Mouse (Mus musculus): Measurements from ENCODE around the gene Msh3. TPM values are rescaled to one million over a fixed set of nuclear protein-coding genes. Genes with fewer than 3 reads are reported as not detected.
"Not testable (repeated sequence)": the region's sequence is repeated elsewhere in the genome, so short reads cannot be mapped to it uniquely, and the experiment has no call there.

Msh3 gene
- polyA plus RNA-seq, 1 experiment from 2014 or later: 43.8 TPM

DNA sequence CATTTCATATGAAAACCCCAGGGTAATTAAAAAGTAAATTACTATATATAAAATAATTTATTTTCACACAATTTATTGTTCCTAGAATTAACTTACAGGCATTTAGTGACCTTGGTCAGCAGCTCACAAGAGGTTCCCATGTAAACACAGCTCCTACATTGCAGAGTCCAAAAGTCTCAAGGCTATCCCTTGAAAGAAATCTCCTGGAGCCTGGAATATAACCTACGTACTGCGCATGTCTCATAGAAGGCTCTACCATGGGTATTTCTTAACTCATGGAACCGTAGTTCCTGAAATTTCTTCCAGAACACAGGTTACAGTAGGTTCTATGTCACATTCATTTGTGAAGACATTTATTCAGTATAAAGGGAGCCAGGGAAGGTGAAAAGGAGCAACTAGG lies 131.2 kb downstream of the Msh3 start:
- Histone ChIP-seq H3K4me3 (ENCODE audit: low read depth, low read length) (no peak overlapping the region), H3K4me1 (replicated peaks; ENCODE audit: control insufficient read depth, insufficient read depth, low read length) (no peaks in the 10 kb centered on the region), H3K9me3 (ENCODE audit: control insufficient read depth, low read length) (no peaks in the 10 kb centered on the region), H3K27me3 (ENCODE audit: control insufficient read depth, insufficient read depth, low read length) (no peaks in the 10 kb centered on the region), H3K9ac (ENCODE audit: low read length) (no peak overlapping the region), H3K36me3 (ENCODE audit: control insufficient read depth, insufficient read depth, low read length) (no peaks in the 10 kb centered on the region), H3K27ac (ENCODE audit: low read depth, low read length) (no peak overlapping the region), H3K4me2 (ENCODE audit: low read depth, low read length, severe bottlenecking) (no peak overlapping the region)
- 97% methylated on average over 3 of the region's 3 CpGs for WGBS
- no peak for ATAC-seq (replicated peaks; ENCODE audit: low FRiP score)
- no peak for DNase-seq (ENCODE audit: low spot score)

DNA sequence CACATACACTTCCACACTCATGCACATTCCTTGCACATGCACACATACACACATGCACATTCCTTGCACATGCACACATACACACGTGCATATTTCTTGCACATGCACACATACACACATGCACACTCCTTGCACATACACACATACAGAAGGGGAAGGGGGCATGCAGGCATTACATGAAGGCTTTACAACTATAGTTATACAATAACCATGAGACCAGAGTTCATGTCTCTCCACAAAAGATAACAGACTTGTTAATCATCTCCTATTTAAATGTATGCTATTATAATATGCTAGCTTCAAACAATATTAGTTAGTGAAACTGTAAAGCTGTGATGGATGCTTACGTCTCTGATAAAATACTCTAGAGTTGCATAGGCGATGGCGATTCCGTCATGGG lies 132.0 kb downstream of the Msh3 start:
- Histone ChIP-seq H3K36me3 (ENCODE audit: control insufficient read depth, insufficient read depth, low read length) (no peaks in the 10 kb centered on the region), H3K27ac (ENCODE audit: low read depth, low read length) (no peak overlapping the region), H3K27me3 (ENCODE audit: control insufficient read depth, insufficient read depth, low read length) (no peaks in the 10 kb centered on the region), H3K4me1 (replicated peaks; ENCODE audit: control insufficient read depth, insufficient read depth, low read length) (no peaks in the 10 kb centered on the region), H3K9me3 (ENCODE audit: control insufficient read depth, low read length) (no peaks in the 10 kb centered on the region), H3K4me2 (ENCODE audit: low read depth, low read length, severe bottlenecking) (no peak overlapping the region), H3K4me3 (ENCODE audit: low read depth, low read length) (no peak overlapping the region), H3K9ac (ENCODE audit: low read length) (no peak overlapping the region)
- DNase-seq (ENCODE audit: low spot score) (no peak), ATAC-seq (replicated peaks; ENCODE audit: low FRiP score) (no peak)
- WGBS: 94% methylated on average over 5 of the region's 5 CpGs

DNA sequence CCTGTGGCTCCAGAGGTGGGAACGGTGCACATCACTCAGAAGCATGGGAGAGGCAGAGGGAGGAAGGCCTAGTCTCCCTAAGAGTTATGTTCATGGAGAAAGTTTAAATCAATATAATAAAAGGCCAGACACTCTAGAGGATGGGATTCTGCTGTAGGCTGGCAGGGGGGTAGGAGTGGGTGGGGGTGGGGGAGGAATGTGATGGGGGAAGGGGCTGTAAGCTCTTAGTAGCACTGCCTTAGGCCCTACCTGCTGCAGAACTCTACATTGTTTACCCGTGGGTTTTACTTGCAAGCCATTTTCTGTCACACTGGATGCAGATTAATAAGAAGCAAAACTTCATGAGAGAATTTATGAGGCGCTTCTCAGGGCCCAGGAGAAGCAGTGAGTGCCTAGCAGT lies 135.0 kb downstream of the Msh3 start:
- Histone ChIP-seq H3K9me3 (ENCODE audit: control insufficient read depth, low read length) (no peaks in the 10 kb centered on the region), H3K4me1 (replicated peaks; ENCODE audit: control insufficient read depth, insufficient read depth, low read length) (no peaks in the 10 kb centered on the region), H3K27me3 (ENCODE audit: control insufficient read depth, insufficient read depth, low read length) (no peaks in the 10 kb centered on the region), H3K4me3 (ENCODE audit: low read depth, low read length) (no peak overlapping the region), H3K9ac (ENCODE audit: low read length) (no peak overlapping the region), H3K27ac (ENCODE audit: low read depth, low read length) (no peak overlapping the region), H3K4me2 (ENCODE audit: low read depth, low read length, severe bottlenecking) (no peak overlapping the region), H3K36me3 (ENCODE audit: control insufficient read depth, insufficient read depth, low read length) (no peaks in the 10 kb centered on the region)
- DNase-seq (ENCODE audit: low spot score) (no peak), ATAC-seq (replicated peaks; ENCODE audit: low FRiP score) (no peak)
- 89% methylated on average over 3 of the region's 3 CpGs for WGBS

DNA sequence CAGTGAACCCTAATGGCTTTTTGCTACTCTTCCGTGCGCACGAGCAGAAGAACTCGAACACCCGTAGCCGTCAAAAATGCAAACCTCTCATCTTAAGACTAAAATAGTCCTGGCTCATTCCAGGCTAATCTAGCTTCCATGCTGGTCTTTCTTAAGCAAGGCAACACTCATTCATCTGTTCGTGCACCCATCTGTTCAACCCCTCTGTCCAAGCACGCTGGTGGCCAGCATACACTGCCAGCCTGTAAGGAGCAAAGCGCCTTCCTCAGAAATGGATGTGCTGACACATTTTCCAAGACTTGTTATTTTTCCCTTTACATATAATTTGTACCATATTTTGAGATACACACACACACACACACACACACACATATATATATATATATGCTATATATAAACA lies 137.6 kb downstream of the Msh3 start:
- no peaks in the 10 kb centered on the region; the same call in 1 of the 2 replicates for H3K36me3 ChIP-seq (ENCODE audit: control insufficient read depth, insufficient read depth, low read length)
- ATAC-seq (replicated peaks; ENCODE audit: low FRiP score) (no peak), DNase-seq (ENCODE audit: low spot score) (no peak)
- H3K4me3 ChIP-seq (ENCODE audit: low read depth, low read length): no peak overlapping the region
- no peak overlapping the region for H3K4me2 ChIP-seq (ENCODE audit: low read depth, low read length, severe bottlenecking)
- no peaks in the 10 kb centered on the region for H3K27me3 ChIP-seq (ENCODE audit: control insufficient read depth, insufficient read depth, low read length)
- no peaks in the 10 kb centered on the region for H3K9me3 ChIP-seq (ENCODE audit: control insufficient read depth, low read length)
- no peaks in the 10 kb centered on the region for H3K4me1 ChIP-seq (replicated peaks; ENCODE audit: control insufficient read depth, insufficient read depth, low read length)
- WGBS: 95% methylated on average over 9 of the region's 9 CpGs
- no peak overlapping the region for H3K27ac ChIP-seq (ENCODE audit: low read depth, low read length)
- no peak overlapping the region for H3K9ac ChIP-seq (ENCODE audit: low read length)

DNA sequence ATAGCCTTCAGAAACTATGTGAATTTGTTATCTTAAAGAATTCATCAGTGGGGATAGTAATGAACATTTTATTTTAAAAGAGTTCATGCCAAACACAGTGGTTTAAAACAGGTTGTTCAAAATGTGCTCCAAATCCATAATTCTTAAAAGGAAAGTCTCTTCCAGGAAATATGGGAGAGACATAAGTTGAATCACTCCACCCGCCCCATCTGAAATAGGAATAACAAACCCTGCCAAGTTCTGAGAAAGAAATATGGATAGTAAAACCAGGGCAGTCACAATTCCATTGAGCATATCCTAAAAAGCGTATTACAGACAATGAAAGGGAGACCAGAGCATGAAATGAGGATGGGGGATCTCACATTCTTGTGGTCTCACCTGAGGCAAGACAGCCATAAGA lies 157.9 kb downstream of the Msh3 start:
- Histone ChIP-seq H3K4me3 (ENCODE audit: low read depth, low read length) (no peak overlapping the region), H3K9me3 (ENCODE audit: control insufficient read depth, low read length) (no peaks in the 10 kb centered on the region), H3K27me3 (ENCODE audit: control insufficient read depth, insufficient read depth, low read length) (no peaks in the 10 kb centered on the region), H3K4me1 (replicated peaks; ENCODE audit: control insufficient read depth, insufficient read depth, low read length) (no peaks in the 10 kb centered on the region), H3K27ac (ENCODE audit: low read depth, low read length) (no peak overlapping the region), H3K36me3 (ENCODE audit: control insufficient read depth, insufficient read depth, low read length) (no peaks in the 10 kb centered on the region), H3K4me2 (ENCODE audit: low read depth, low read length, severe bottlenecking) (no peak overlapping the region), H3K9ac (ENCODE audit: low read length) (no peak overlapping the region)
- ATAC-seq (replicated peaks; ENCODE audit: low FRiP score) (no peak), DNase-seq (ENCODE audit: low spot score) (no peak)
- 81% methylated on average over 2 of the region's 2 CpGs for WGBS

DNA sequence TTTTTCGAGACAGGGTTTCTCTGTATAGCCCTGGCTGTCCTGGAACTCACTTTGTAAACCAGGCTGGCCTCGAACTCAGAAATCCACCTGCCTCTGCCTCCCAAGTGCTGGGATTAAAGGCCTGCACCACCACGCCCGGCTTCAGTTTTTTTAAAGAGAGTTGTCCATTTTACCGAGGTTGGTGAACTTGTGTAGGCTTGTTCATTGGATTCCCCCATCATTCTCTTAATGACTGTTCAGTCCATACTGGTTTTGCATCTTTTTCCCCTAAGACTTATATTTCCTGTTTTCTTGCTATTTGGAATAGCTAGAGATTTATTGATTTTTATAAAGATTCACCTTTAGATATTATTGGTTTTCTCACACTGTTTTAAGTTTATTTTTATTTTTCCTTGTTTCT lies 161.0 kb downstream of the Msh3 start:
- WGBS: 85% methylated on average over 5 of the region's 5 CpGs
- H3K27ac ChIP-seq (ENCODE audit: low read depth, low read length); H3K4me3 ChIP-seq (ENCODE audit: low read depth, low read length); H3K27me3 ChIP-seq (ENCODE audit: control insufficient read depth, insufficient read depth, low read length); H3K9me3 ChIP-seq (ENCODE audit: control insufficient read depth, low read length); ATAC-seq (replicated peaks; ENCODE audit: low FRiP score); H3K4me2 ChIP-seq (ENCODE audit: low read depth, low read length, severe bottlenecking); DNase-seq (ENCODE audit: low spot score); H3K9ac ChIP-seq (ENCODE audit: low read length); H3K36me3 ChIP-seq (ENCODE audit: control insufficient read depth, insufficient read depth, low read length); H3K4me1 ChIP-seq (replicated peaks; ENCODE audit: control insufficient read depth, insufficient read depth, low read length): not testable (repeated sequence)

DNA sequence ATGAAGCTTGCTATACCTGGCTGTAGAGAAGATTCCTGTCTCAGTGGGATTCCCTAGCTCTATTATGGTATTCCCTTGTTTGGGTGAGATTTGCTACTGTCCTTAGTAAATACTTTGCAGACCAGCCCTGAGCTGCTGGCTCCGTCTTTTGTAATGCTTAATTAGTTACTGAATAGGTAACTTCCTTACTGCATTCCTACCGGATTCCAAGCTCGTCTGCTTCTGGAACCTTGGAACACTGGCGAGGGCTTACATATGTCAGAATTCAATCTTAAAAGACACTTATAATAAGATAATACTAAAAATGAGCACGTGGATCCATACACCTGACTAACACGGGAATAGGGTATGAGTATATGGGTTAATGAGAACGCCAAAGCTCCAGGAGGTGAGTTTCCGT lies 182.1 kb downstream of the Msh3 start:
- WGBS: 81% methylated on average over 8 of the region's 8 CpGs
- H3K4me3 ChIP-seq (ENCODE audit: low read depth, low read length); H3K4me1 ChIP-seq (replicated peaks; ENCODE audit: control insufficient read depth, insufficient read depth, low read length); H3K4me2 ChIP-seq (ENCODE audit: low read depth, low read length, severe bottlenecking); H3K9me3 ChIP-seq (ENCODE audit: control insufficient read depth, low read length); H3K27me3 ChIP-seq (ENCODE audit: control insufficient read depth, insufficient read depth, low read length); DNase-seq (ENCODE audit: low spot score); H3K36me3 ChIP-seq (ENCODE audit: control insufficient read depth, insufficient read depth, low read length); H3K27ac ChIP-seq (ENCODE audit: low read depth, low read length); ATAC-seq (replicated peaks; ENCODE audit: low FRiP score); H3K9ac ChIP-seq (ENCODE audit: low read length): not testable (repeated sequence)

Other genes with a start within 250 kb of the Msh3 start
- gene Rasgrf2, start 223.3 kb downstream of the Msh3 start, polyA plus RNA-seq (2014; fragmentation: Nextera tagmentation; extraction: Ambion mirVana): 0.08 TPM in 1 of 2 replicates, not detected in the other
- gene Gm20379, start 49.0 kb downstream of the Msh3 start, polyA plus RNA-seq (2014; fragmentation: Nextera tagmentation; extraction: Ambion mirVana): 1.3 and 1.9 TPM in 2 replicates
- 29.1 and 29.6 TPM in 2 replicates for gene Dhfr, start 277 bp downstream of the Msh3 start, polyA plus RNA-seq (2014; fragmentation: Nextera tagmentation; extraction: Ambion mirVana)
- 0.08 TPM in 1 of 2 replicates, not detected in the other for gene Ankrd34b, start 70.9 kb upstream of the Msh3 start, polyA plus RNA-seq (2014; fragmentation: Nextera tagmentation; extraction: Ambion mirVana)
- gene Fam151b, start 129.0 kb upstream of the Msh3 start, polyA plus RNA-seq (2014; fragmentation: Nextera tagmentation; extraction: Ambion mirVana): not detected in 2 replicates
- gene Zfyve16, start 175.9 kb upstream of the Msh3 start, polyA plus RNA-seq (2014; fragmentation: Nextera tagmentation; extraction: Ambion mirVana): 12.1 and 13.0 TPM in 2 replicates
- gene Spz1, start 221.2 kb upstream of the Msh3 start, polyA plus RNA-seq (2014; fragmentation: Nextera tagmentation; extraction: Ambion mirVana): not detected in 2 replicates